ENCODE assay signal across 21 mouse cellular contexts in the genomic region with DNA sequence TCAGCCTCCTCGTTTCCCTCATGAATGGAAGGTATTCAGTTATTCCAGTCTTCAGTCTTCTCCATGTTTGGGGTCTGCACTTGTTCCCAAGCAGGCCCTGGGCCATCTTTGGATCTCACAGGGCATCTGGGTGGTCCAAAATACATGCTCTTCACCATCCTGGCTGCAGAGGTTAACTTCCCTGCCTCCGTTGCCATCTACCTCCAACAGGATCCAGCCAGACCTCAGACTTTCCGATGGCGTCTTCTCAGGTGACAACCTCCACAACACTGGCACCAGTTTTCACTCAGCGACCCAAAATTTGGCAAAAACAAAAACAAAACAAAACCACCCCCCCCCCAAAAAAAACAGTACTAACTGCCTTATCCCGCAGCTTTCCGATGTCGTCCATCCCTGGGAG. TPM values are rescaled to one million over a fixed set of nuclear protein-coding genes. Genes with fewer than 3 reads are reported as not detected.
"Had no signal": no experiment of that assay in that cellular context is flagged by ENCODE, and none has a peak within 500 bp of the region (broad histone marks: within the 10 kb centered on the region; RNA-seq: fewer than 3 reads in every experiment).

No protein-coding gene starts in this region.

- H3K27ac ChIP-seq: kidney, embryonic 15.5 days; left cerebral cortex, adult 2 months; liver, embryonic 15.5 days; lung, embryonic 15.5 days had no signal

- H3K36me3 ChIP-seq: kidney, embryonic 15.5 days; liver, embryonic 15.5 days; lung, embryonic 15.5 days had no signal

- H3K27me3 ChIP-seq: kidney, embryonic 15.5 days; liver, embryonic 15.5 days; megakaryocyte, embryonic 14.5 days had no signal

- DNase-seq: kidney, adult 11 months; kidney, adult 8-10 months; kidney, postnatal 10 days; kidney, postnatal 36 days; layer of hippocampus, postnatal 36 days; lung, adult 18-20 months; lung, postnatal 10 days; lung, postnatal 36 days; thymus, postnatal 25 days had no signal

- H3K4me1 ChIP-seq: kidney, embryonic 15.5 days; liver, embryonic 15.5 days; lung, embryonic 15.5 days; megakaryocyte, embryonic 14.5 days had no signal

- H3K9me3 ChIP-seq: kidney, embryonic 15.5 days; liver, embryonic 15.5 days; lung, embryonic 15.5 days had no signal

- H3K4me3 ChIP-seq: kidney, embryonic 15.5 days; left cerebral cortex, adult 2 months; liver, embryonic 15.5 days; lung, embryonic 15.5 days; megakaryocyte, embryonic 14.5 days had no signal

- H3K9ac ChIP-seq: kidney, embryonic 15.5 days; liver, embryonic 15.5 days; lung, embryonic 15.5 days had no signal

- H3K4me2 ChIP-seq: kidney, embryonic 15.5 days; liver, embryonic 15.5 days; lung, embryonic 15.5 days; midbrain, embryonic 11.5 days had no signal

RNA-seq across cellular contexts. Expression of gene Six3, which starts 50.0 kb away (rescaled TPM):
- total RNA-seq: liver, adult 2 months had no signal
- polyA plus RNA-seq: kidney, embryonic 15.5 days; limb, embryonic 11.5 days; liver, adult 2 months; liver, embryonic 15.5 days; lung, embryonic 15.5 days; neural tube, embryonic 14.5 days; small intestine, adult 2 months; stomach, embryonic 16.5 days; testis, adult 2 months had no signal
